Comparison of ENCODE assay signal across 19 mouse cellular contexts in the genomic region with DNA sequence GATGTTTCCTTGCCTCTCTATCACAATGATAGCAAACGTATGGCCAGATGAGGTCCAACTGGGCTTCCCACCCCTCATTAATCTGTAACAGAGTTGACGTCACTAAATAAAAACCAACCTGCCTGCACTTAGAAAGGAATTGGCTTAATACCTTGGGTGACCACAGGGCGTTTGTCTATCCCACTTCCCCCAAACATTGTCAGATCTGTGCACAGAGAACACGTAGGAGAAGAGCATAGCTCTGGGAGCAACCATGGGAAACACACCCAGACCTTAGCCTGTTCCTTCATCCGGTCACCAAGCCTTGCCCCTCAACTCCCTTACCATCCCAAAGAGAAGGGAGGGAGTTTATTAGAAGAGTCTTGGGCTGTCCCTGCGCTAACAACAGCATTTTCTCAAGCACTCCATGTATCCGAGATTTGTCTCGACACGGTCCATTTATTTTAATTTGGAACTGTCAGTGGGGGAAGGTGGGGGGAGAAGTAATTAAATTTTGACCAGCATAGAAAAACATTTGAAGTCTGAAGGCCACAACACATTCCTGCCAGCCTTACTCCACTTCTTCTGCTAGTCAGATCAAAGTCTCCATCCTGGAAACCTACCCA.
A peak's percentile ranks its signal among the peaks of the same experiment; 100 is the strongest.
DNase-seq lines count a peak whose midpoint lies in the region; ATAC-seq and TF ChIP-seq lines count a peak whose summit lies in the region.
"Had no signal": no experiment of that assay in that cellular context is flagged by ENCODE, and none has a peak within 500 bp of the region (broad histone marks: within the 10 kb centered on the region; RNA-seq: fewer than 3 reads in every experiment).

No protein-coding gene starts in this region.

- peak; percentile 22 for DNase-seq in embryo, embryonic 10 days (ENCODE audit: low spot score)
- no peak for DNase-seq in embryo, embryonic 10.5 days (ENCODE audit: low spot score)
- DNase-seq in Patski (ENCODE audit: low read depth, low spot score), result peak; percentile 64
- DNase-seq in kidney, adult 2 months, result peak; percentile 77
- peak; percentile 40 for DNase-seq in kidney, postnatal 10 days
- no peak for DNase-seq in stomach, postnatal 0 days (ENCODE audit: low spot score)
- DNase-seq in ovary, postnatal 36 days (ENCODE audit: low spot score), result no peak
- no peak for DNase-seq in cerebellum, adult 2 months
- DNase-seq: adrenal gland, postnatal 10 days; cerebellum, adult 9-11 months; gastrocnemius, postnatal 14 days; heart, adult 2 months; left cerebral cortex, postnatal 4 days; liver; liver, postnatal 0 days had no signal

- in situ Hi-C loops in Patski (cut with MboI; ENCODE audit: low pct_unique_long_range_greater_than_20kb), result no loop called here

- H3K9me3 ChIP-seq in stomach, postnatal 0 days (ENCODE audit: control insufficient read depth, low read length), result no peaks in the 10 kb centered on the region
- H3K9me3 ChIP-seq: embryonic facial prominence, embryonic 15.5 days; forebrain, embryonic 10.5 days had no signal

- peak; percentile 61 for ATAC-seq in Patski
- no peak for ATAC-seq in stomach, postnatal 0 days (ENCODE audit: low FRiP score, low TSS enrichment)
- ATAC-seq: activated CD4-positive, CD25-positive, alpha-beta regulatory T cell, adult 4 months; intestine, embryonic 16.5 days; liver, postnatal 0 days had no signal

- no peaks in the 10 kb centered on the region for H3K27me3 ChIP-seq in Patski
- no peaks in the 10 kb centered on the region for H3K27me3 ChIP-seq in kidney, adult 2 months (replicated peaks; ENCODE audit: control insufficient read depth, insufficient read depth, low read length)
- no peaks in the 10 kb centered on the region for H3K27me3 ChIP-seq in stomach, postnatal 0 days (ENCODE audit: control insufficient read depth, insufficient read depth, low read length)
- H3K27me3 ChIP-seq in cerebellum, adult 2 months (ENCODE audit: control insufficient read depth, insufficient read depth, low read length), result no peaks in the 10 kb centered on the region
- H3K27me3 ChIP-seq: embryonic facial prominence, embryonic 15.5 days had no signal

- TF ChIP-seq CTCF in Patski (IDR thresholded peaks at IDR 0.05), result no peak
- no peak for TF ChIP-seq CTCF in kidney, adult 2 months (conservative IDR thresholded peaks at IDR 0.05; ENCODE audit: insufficient read depth, insufficient read length, low read depth, low read length)
- no peak for TF ChIP-seq CTCF in stomach, postnatal 0 days (IDR thresholded peaks at IDR 0.05; ENCODE audit: low read depth)
- TF ChIP-seq CTCF in cerebellum, adult 2 months (IDR thresholded peaks at IDR 0.05; ENCODE audit: borderline replicate concordance, insufficient read depth, low read depth, low read length), result no peak

- peak overlapping the region; percentile 57 for H3K27ac ChIP-seq in kidney, adult 2 months (ENCODE audit: insufficient read depth, low read depth, low read length)
- H3K27ac ChIP-seq in stomach, postnatal 0 days (replicated peaks), result no peak overlapping the region
- H3K27ac ChIP-seq in cerebellum, adult 2 months (ENCODE audit: insufficient read depth, low read length), result no peak overlapping the region
- H3K27ac ChIP-seq: embryonic facial prominence, embryonic 15.5 days; forebrain, embryonic 10.5 days; heart, adult 2 months had no signal

- CTCF ChIA-PET in Patski (lab: Charles Lee), result no interaction called here

- no peaks in the 10 kb centered on the region for H3K36me3 ChIP-seq in kidney, adult 2 months (ENCODE audit: control insufficient read depth, insufficient read depth, low read length)
- no peaks in the 10 kb centered on the region for H3K36me3 ChIP-seq in stomach, postnatal 0 days (ENCODE audit: control insufficient read depth, insufficient read depth, low read length)
- H3K36me3 ChIP-seq: embryonic facial prominence, embryonic 15.5 days; forebrain, embryonic 10.5 days had no signal

- POLR2A ChIA-PET in Patski (lab: Charles Lee), result no interaction called here

- 37% methylated on average over 9 of the region's 9 CpGs for WGBS in kidney, adult 2 months
- 79% methylated on average over 9 of the region's 9 CpGs for WGBS in stomach, postnatal 0 days
- WGBS in cerebellum, adult 2 months, result 35% methylated on average over 9 of the region's 9 CpGs

- H3K4me3 ChIP-seq in kidney, adult 2 months (ENCODE audit: insufficient read depth, low read depth, low read length), result no peak overlapping the region
- H3K4me3 ChIP-seq in stomach, postnatal 0 days (ENCODE audit: low read depth, low read length), result no peak overlapping the region
- H3K4me3 ChIP-seq in cerebellum, adult 2 months (replicated peaks; ENCODE audit: insufficient read depth, low read depth, low read length), result no peak overlapping the region
- H3K4me3 ChIP-seq: embryonic facial prominence, embryonic 15.5 days; forebrain, embryonic 10.5 days; heart, adult 2 months had no signal

- H3K4me1 ChIP-seq in kidney, adult 2 months (ENCODE audit: control insufficient read depth, insufficient read depth, low read length), result peaks cover 14% of the 10 kb centered on the region; the same call in 1 of the 2 replicates
- no peaks in the 10 kb centered on the region for H3K4me1 ChIP-seq in stomach, postnatal 0 days (replicated peaks; ENCODE audit: control insufficient read depth, insufficient read depth)
- H3K4me1 ChIP-seq in cerebellum, adult 2 months (ENCODE audit: control insufficient read depth, insufficient read depth, low read length), result no peaks in the 10 kb centered on the region

- no peak overlapping the region for H3K9ac ChIP-seq in stomach, postnatal 0 days (ENCODE audit: low read length)
- H3K9ac ChIP-seq: embryonic facial prominence, embryonic 15.5 days; liver, postnatal 0 days had no signal

- no peak overlapping the region for H3K4me2 ChIP-seq in stomach, postnatal 0 days (replicated peaks; ENCODE audit: low read depth)
- H3K4me2 ChIP-seq: embryonic facial prominence, embryonic 15.5 days had no signal

- TF ChIP-seq POLR2A in kidney, adult 2 months (IDR thresholded peaks at IDR 0.05; ENCODE audit: low read depth, low read length), result no peak
- TF ChIP-seq POLR2A in cerebellum, adult 2 months (IDR thresholded peaks at IDR 0.05; ENCODE audit: borderline replicate concordance, insufficient read depth, low read length), result no peak

- TF ChIP-seq EP300 in stomach, postnatal 0 days (optimal IDR thresholded peaks at IDR 0.05), result no peak

Comparison
In these comparisons a context has a peak if more than half of its experiments do, and no peak if none do; other contexts are left out.
1. DNase-seq: peak in embryo, embryonic 10 days (single experiment), Patski (single experiment), kidney, adult 2 months (single experiment) and kidney, postnatal 10 days (single experiment); none in embryo, embryonic 10.5 days (single experiment), stomach, postnatal 0 days (single experiment), ovary, postnatal 36 days (single experiment) and cerebellum, adult 2 months (0 of 2).